Mouse (Mus musculus) midbrain, embryonic 12.5 days (tissue): ENCODE data around the gene Rufy4. TPM values are rescaled to one million over a fixed set of nuclear protein-coding genes. Genes with fewer than 3 reads are reported as not detected.

Experiments used
- ATAC-seq: fragments of 200-750 bp; cut with Nextera tagmentation; 2 replicates; pipeline ENCODE4 v1.8.0; 2017; ENCODE audit warnings: low read depth, moderate TSS enrichment, moderate library complexity; ENCODE audit not compliant: low FRiP score
- H3K27ac ChIP-seq: fragments of 300-500 bp; sonication (generic); replicated peaks from 2 replicates; pipeline ENCODE4 v1.5.1; 2016; ENCODE audit warnings: mild to moderate bottlenecking
- H3K27me3 ChIP-seq: fragments of 300-500 bp; sonication (generic); 2 replicates; pipeline ENCODE4 v1.6.1; 2016; ENCODE audit warnings: mild to moderate bottlenecking
- H3K36me3 ChIP-seq: fragments of 300-500 bp; sonication (generic); 2 replicates; pipeline ENCODE4 v1.6.1; 2016
- H3K4me1 ChIP-seq: fragments of 300-500 bp; sonication (generic); 2 replicates; pipeline ENCODE4 v1.6.1; 2016
- H3K4me2 ChIP-seq: fragments of 300-500 bp; sonication (generic); replicated peaks from 2 replicates; pipeline ENCODE4 v1.6.1; 2016; ENCODE audit warnings: mild to moderate bottlenecking, moderate library complexity
- H3K4me3 ChIP-seq: fragments of 300-500 bp; sonication (generic); 2 replicates; pipeline ENCODE4 v1.5.1; 2016; ENCODE audit warnings: mild to moderate bottlenecking
- H3K9ac ChIP-seq: fragments of 300-500 bp; sonication (generic); replicated peaks from 2 replicates; pipeline ENCODE4 v1.6.1; 2016; ENCODE audit warnings: mild to moderate bottlenecking, moderate library complexity
- H3K9me3 ChIP-seq: fragments of 300-500 bp; sonication (generic); 2 replicates; pipeline ENCODE4 v1.6.1; 2016; ENCODE audit warnings: mild to moderate bottlenecking
- WGBS: fragments of 180-500 bp; shearing (Covaris S2); methylation state at CpG from one replicate; pipeline ENCODE4 v1.1.7; 2016; 5-methylcytosine and 5-hydroxymethylcytosine counted together
- polyA plus RNA-seq: library from polyadenylated mRNA; unstranded; fragments of >200 nt; fragmentation: Nextera tagmentation; extraction: Ambion mirVana; gene quantifications from 2 replicates; pipeline ENCODE4 v1.2.1, GENCODE M21; 2016

Gene Rufy4
- polyA plus RNA-seq, 1 experiment from 2014 or later: 0.37 TPM

- 85% methylated on average over 8 of the region's 8 CpGs for WGBS
- Histone ChIP-seq H3K4me1 (no peaks in the 10 kb centered on the region), H3K4me2 (no peak overlapping the region), H3K4me3 (no peak overlapping the region), H3K27me3 (peaks cover 17% of the 10 kb centered on the region), H3K9ac (no peak overlapping the region), H3K36me3 (no peaks in the 10 kb centered on the region), H3K9me3 (no peaks in the 10 kb centered on the region), H3K27ac (no peak overlapping the region)
- ATAC-seq: no peak
These were observed 5.7 kb downstream of the Rufy4 start for GRCm38 (mm10) chr1:74130883-74131659.

- no peak overlapping the region for H3K4me3 ChIP-seq
- no peak overlapping the region for H3K4me2 ChIP-seq
- H3K9me3 ChIP-seq: no peaks in the 10 kb centered on the region
- no peaks in the 10 kb centered on the region for H3K36me3 ChIP-seq
- H3K27ac ChIP-seq: no peak overlapping the region
- H3K9ac ChIP-seq: no peak overlapping the region
- H3K4me1 ChIP-seq: no peaks in the 10 kb centered on the region
- ATAC-seq: no peak
- 0 out of 2 replicates have a peak, but pooled peaks cover 13% of the 10 kb centered on the region for H3K27me3 ChIP-seq
- 72% methylated on average over 3 of the region's 3 CpGs for WGBS
These were observed 6.7 kb downstream of the Rufy4 start for GRCm38 (mm10) chr1:74132011-74132410.

- H3K27ac ChIP-seq: no peak overlapping the region
- 83% methylated on average over 6 of the region's 6 CpGs for WGBS
- no peak overlapping the region for H3K4me2 ChIP-seq
- no peak overlapping the region for H3K4me3 ChIP-seq
- H3K36me3 ChIP-seq: no peaks in the 10 kb centered on the region
- H3K9me3 ChIP-seq: no peaks in the 10 kb centered on the region
- H3K9ac ChIP-seq: no peak overlapping the region
- H3K27me3 ChIP-seq: 0 out of 2 replicates have a peak, but pooled peaks cover 8% of the 10 kb centered on the region
- no peaks in the 10 kb centered on the region for H3K4me1 ChIP-seq
- no peak for ATAC-seq
These were observed 8.6 kb downstream of the Rufy4 start for GRCm38 (mm10) chr1:74133954-74134353.

GRCm38 (mm10) chr1:74135326-74135950 lies 10.1 kb downstream of the Rufy4 start:
- no peak overlapping the region for H3K27ac ChIP-seq
- no peaks in the 10 kb centered on the region for H3K9me3 ChIP-seq
- H3K4me2 ChIP-seq: no peak overlapping the region
- no peaks in the 10 kb centered on the region for H3K36me3 ChIP-seq
- no peak overlapping the region for H3K9ac ChIP-seq
- 0 out of 2 replicates have a peak, but pooled peaks cover 8% of the 10 kb centered on the region for H3K27me3 ChIP-seq
- H3K4me3 ChIP-seq: no peak overlapping the region
- no peak for ATAC-seq
- H3K4me1 ChIP-seq: no peaks in the 10 kb centered on the region
- 83% methylated on average over 6 of the region's 6 CpGs for WGBS

- no peaks in the 10 kb centered on the region for H3K36me3 ChIP-seq
- no peak overlapping the region for H3K4me2 ChIP-seq
- 62% methylated on average over 3 of the region's 3 CpGs for WGBS
- no peak overlapping the region for H3K4me3 ChIP-seq
- 0 out of 2 replicates have a peak, but pooled peaks cover 2% of the 10 kb centered on the region for H3K27me3 ChIP-seq
- no peak for ATAC-seq
- H3K4me1 ChIP-seq: no peaks in the 10 kb centered on the region
- no peak overlapping the region for H3K9ac ChIP-seq
- no peaks in the 10 kb centered on the region for H3K9me3 ChIP-seq
- no peak overlapping the region for H3K27ac ChIP-seq
These were observed 14.1 kb downstream of the Rufy4 start for GRCm38 (mm10) chr1:74139415-74139814.

DNA sequence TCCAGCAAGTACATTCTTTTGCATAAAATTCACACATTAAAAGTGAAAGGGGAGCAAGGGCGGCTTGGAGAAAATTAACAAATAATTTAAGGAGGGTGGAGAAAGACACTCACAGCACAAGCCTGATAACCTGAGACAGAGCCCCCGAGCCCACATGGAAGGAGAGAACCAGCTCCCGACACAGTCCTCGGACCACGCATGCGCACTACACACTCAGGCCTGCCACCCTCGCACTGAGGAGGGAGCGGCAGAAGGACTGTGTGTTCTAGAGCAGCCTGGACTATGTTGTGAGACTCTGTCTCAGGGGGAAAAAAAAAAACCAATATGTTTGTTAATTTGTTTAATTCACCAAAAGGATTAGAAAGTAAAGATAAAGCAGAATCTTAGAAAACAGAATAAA lies 16.4 kb downstream of the Rufy4 start:
- 76% methylated on average over 8 of the region's 8 CpGs for WGBS
- Histone ChIP-seq H3K4me3 (no peak overlapping the region), H3K36me3 (no peaks in the 10 kb centered on the region), H3K27me3 (0 out of 2 replicates have a peak, but pooled peaks cover 2% of the 10 kb centered on the region), H3K4me2 (no peak overlapping the region), H3K4me1 (no peaks in the 10 kb centered on the region), H3K9me3 (no peaks in the 10 kb centered on the region), H3K27ac (no peak overlapping the region), H3K9ac (no peak overlapping the region)
- no peak for ATAC-seq

DNA sequence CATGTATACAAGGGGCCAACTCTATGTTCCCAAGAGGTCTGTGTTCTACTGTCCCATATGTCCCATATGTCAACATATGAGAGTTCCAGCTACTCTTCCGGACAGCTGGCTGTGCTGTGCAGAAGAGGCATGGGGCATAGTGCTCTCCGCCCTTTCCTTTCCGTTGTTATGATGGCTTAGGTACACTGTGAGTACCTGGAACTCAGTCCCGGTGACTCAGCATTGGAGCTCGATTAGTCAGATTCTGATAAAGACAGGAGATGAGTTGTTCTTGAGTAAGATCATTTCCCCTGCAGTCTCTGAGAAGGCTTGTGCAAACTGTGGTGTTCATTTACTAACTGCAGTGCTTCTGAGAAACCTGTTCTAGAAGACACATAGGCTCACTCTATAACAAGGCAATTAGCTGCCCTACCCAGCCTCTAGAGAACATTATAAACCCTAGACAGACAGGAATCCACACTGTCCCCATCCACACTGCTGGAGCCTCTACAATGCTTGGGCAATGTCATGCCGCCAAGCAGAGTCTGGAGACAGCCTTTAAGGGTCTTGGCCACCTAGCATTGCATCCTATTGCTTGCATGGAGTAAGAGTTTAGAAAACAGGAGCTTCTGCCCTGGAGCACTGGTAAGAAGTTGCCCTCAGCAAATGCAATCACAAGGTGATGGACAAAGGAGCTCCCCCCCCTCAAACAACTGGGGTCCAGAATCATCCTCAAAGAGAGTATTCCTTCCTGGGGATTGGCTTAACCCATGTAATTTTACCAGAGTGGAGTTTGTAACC lies 24.0 kb downstream of the Rufy4 start:
- Histone ChIP-seq H3K9me3 (no peaks in the 10 kb centered on the region), H3K4me1 (no peaks in the 10 kb centered on the region), H3K27ac (no peak overlapping the region), H3K36me3 (no peaks in the 10 kb centered on the region), H3K4me2 (no peak overlapping the region), H3K9ac (no peak overlapping the region), H3K27me3 (no peaks in the 10 kb centered on the region), H3K4me3 (no peak overlapping the region)
- ATAC-seq: no peak
- 90% methylated on average over 6 of the region's 6 CpGs for WGBS

- H3K4me1 ChIP-seq: no peaks in the 10 kb centered on the region
- H3K9ac ChIP-seq: no peak overlapping the region
- no peaks in the 10 kb centered on the region for H3K36me3 ChIP-seq
- no peak overlapping the region for H3K27ac ChIP-seq
- no peak overlapping the region for H3K4me3 ChIP-seq
- no peak for ATAC-seq
- 64% methylated on average over 3 of the region's 3 CpGs for WGBS
- no peak overlapping the region for H3K4me2 ChIP-seq
- H3K9me3 ChIP-seq: no peaks in the 10 kb centered on the region
- no peaks in the 10 kb centered on the region for H3K27me3 ChIP-seq
These were observed 24.8 kb downstream of the Rufy4 start for GRCm38 (mm10) chr1:74150101-74150500.

DNA sequence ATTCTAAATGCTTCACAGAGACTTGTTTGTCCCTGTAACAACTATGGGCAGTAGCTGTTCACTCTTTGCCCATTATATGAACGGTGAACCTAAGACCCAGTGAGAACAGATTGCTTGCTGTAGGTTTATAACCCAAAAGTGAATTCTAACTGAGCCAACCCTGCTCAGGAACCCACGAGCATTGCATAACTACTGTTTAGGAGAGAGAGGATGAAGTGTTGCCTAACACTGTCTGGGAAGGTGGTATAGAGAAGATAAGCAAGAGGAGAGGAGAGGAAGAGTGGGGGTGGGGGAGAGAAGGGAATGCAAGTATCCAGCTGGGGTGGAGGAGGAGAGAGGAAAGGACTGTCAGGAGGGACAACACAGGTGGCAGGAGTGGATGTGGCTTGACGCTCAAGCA lies 25.8 kb downstream of the Rufy4 start:
- no peak overlapping the region for H3K27ac ChIP-seq

DNA sequence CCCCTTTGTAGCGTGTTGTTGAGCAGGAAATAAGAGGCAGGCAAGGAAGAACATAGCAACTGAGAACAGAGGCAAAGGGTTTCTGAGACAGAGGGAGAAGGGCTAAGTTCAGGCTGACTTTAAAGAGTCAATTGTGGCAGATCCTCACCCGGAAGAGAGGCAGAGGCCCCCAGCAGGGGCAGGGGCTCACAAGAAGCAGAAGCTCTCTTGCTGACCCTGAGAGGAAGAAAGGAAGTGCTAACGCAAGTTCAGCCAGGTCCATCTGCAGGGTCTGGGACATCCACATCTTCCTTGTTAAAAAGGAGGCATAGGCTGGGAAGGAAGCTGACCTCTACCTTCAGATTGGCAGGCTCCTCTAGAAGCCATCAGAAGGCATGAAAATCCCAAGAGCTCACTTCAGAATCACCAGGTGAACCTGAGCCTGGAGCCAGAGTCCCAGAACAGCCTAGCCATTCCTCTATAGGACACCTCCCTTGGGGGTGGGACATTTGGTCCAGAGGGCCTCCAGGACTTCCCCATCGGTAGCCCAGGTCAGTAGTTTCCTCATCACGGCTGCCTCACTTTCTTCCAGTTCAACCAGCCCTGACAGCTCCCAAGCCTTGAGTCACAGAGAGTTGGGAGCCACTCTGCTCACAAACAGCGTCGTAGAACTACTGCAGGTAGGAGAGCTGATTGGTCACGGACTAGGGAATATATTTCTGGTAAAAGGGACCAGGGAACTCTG lies 28.3 kb downstream of the Rufy4 start, which contains the start of gene Cxcr2:
Cxcr2 (plus strand) TSS at position 529 of the 724 bp plus-strand sequence.
- no peak for ATAC-seq
- H3K9me3 ChIP-seq: no peaks in the 10 kb centered on the region

More for the DNA sequence above, 25.8 kb downstream of the Rufy4 start:
- Histone ChIP-seq H3K9ac (no peak overlapping the region), H3K4me1 (no peaks in the 10 kb centered on the region), H3K9me3 (no peaks in the 10 kb centered on the region), H3K4me2 (no peak overlapping the region), H3K36me3 (no peaks in the 10 kb centered on the region), H3K4me3 (no peak overlapping the region), H3K27me3 (no peaks in the 10 kb centered on the region)
- WGBS: 81% methylated on average over 3 of the region's 3 CpGs
- ATAC-seq: no peak

DNA sequence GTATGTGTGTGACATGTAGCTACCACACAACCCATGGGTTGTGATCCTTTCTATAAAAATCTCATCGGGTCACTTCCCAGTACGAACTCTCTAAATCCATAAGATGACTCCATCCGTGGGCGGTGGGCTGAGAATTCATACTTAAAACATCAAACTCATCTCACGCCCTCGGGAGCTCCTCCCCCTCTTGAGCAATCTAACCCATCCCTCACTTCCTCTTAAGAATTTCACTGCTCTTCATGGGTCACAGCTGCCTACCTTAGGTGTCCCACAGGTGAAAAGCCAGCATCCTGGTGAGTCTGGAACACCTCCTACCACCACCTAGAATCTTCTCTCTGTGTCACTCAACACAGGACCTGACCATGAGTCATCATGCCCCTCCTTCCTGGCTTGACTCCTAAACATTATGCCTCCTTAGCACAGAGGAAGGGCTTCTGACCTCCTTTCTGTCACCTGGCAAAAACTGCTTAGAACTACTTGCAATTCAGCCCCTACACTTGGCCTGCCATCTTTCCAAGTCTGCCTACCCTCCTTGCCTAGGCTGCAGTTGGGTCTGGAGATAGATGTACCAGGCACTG lies 30.2 kb downstream of the Rufy4 start:
- 95% methylated on average over 6 of the region's 6 CpGs for WGBS
- Histone ChIP-seq H3K36me3 (no peaks in the 10 kb centered on the region), H3K4me3 (no peak overlapping the region), H3K4me1 (no peaks in the 10 kb centered on the region), H3K27me3 (no peaks in the 10 kb centered on the region), H3K9me3 (no peaks in the 10 kb centered on the region), H3K4me2 (no peak overlapping the region), H3K27ac (no peak overlapping the region), H3K9ac (no peak overlapping the region)
- ATAC-seq: no peak

More for the DNA sequence above, 28.3 kb downstream of the Rufy4 start, which contains the start of gene Cxcr2:
- H3K4me2 ChIP-seq: no peak within 1 kb of the TSS
- H3K27ac ChIP-seq: no peak within 1 kb of the TSS
- H3K27me3 ChIP-seq: no peaks in the 10 kb centered on the region
- WGBS: 83% methylated on average over 8 of the region's 8 CpGs
- H3K36me3 ChIP-seq: no peaks in the 10 kb centered on the region
- H3K4me1 ChIP-seq: no peaks in the 10 kb centered on the region
- no peak within 1 kb of the TSS for H3K9ac ChIP-seq
- H3K4me3 ChIP-seq: no peak within 1 kb of the TSS
